Mouse (Mus musculus) hindbrain, embryonic 11.5 days (tissue): ENCODE measurements at regions not wholly inside any gene's neighbourhood (a gene's known extent, or its start where the extent isn't known, plus 50 kb on each side); places are given as distances from the start of the nearest gene placed in this dataset.

Source experiments
- ATAC-seq: fragments of 200-750 bp; cut with Nextera tagmentation; 2 replicates; pipeline ENCODE4 v1.8.0; 2017; ENCODE audit warnings: mild to moderate bottlenecking, moderate TSS enrichment, moderate library complexity; ENCODE audit not compliant: low FRiP score
- DNase-seq: peaks from one replicate; pipeline ENCODE4 v3.0.0-alpha.2; 2015; ENCODE audit warnings: low spot score
- H3K27ac ChIP-seq: fragments of 300-500 bp; sonication (generic); 2 replicates; pipeline ENCODE4 v1.5.1; 2014; ENCODE audit warnings: mild to moderate bottlenecking, low read depth, low read length
- H3K27me3 ChIP-seq: fragments of 300-500 bp; sonication (generic); 2 replicates; pipeline ENCODE4 v1.6.1; 2014; ENCODE audit warnings: mild to moderate bottlenecking, low read length, moderate library complexity, mixed read lengths; ENCODE audit not compliant: control insufficient read depth, insufficient read depth
- H3K36me3 ChIP-seq: fragments of 300-500 bp; sonication (generic); 2 replicates; pipeline ENCODE4 v1.6.1; 2014; ENCODE audit warnings: mild to moderate bottlenecking, low read length, moderate library complexity, mixed read lengths; ENCODE audit not compliant: control insufficient read depth, insufficient read depth
- H3K4me1 ChIP-seq: fragments of 300-500 bp; sonication (generic); replicated peaks from 2 replicates; pipeline ENCODE4 v1.6.1; 2014; ENCODE audit warnings: low read length, mixed read lengths; ENCODE audit not compliant: control insufficient read depth, insufficient read depth
- H3K4me2 ChIP-seq: fragments of 300-500 bp; sonication (generic); replicated peaks from 2 replicates; pipeline ENCODE4 v1.6.1; 2014; ENCODE audit warnings: mild to moderate bottlenecking, low read depth, low read length
- H3K4me3 ChIP-seq: fragments of 300-500 bp; sonication (generic); 2 replicates; pipeline ENCODE4 v1.5.1; 2014; ENCODE audit warnings: low read depth, low read length
- H3K9ac ChIP-seq: fragments of 300-500 bp; sonication (generic); 2 replicates; pipeline ENCODE4 v1.6.1; 2014; ENCODE audit warnings: low read depth, low read length
- H3K9me3 ChIP-seq: fragments of 300-500 bp; sonication (generic); 2 replicates; pipeline ENCODE4 v1.6.1; 2016; ENCODE audit warnings: low read length; ENCODE audit not compliant: control insufficient read depth
- WGBS: fragments of 180-500 bp; shearing (Covaris S2); extraction: QIAGEN DNeasy Blood & Tissue Kit; methylation state at CpG from one replicate; pipeline ENCODE4 v1.1.7; 2014; 5-methylcytosine and 5-hydroxymethylcytosine counted together

DNA sequence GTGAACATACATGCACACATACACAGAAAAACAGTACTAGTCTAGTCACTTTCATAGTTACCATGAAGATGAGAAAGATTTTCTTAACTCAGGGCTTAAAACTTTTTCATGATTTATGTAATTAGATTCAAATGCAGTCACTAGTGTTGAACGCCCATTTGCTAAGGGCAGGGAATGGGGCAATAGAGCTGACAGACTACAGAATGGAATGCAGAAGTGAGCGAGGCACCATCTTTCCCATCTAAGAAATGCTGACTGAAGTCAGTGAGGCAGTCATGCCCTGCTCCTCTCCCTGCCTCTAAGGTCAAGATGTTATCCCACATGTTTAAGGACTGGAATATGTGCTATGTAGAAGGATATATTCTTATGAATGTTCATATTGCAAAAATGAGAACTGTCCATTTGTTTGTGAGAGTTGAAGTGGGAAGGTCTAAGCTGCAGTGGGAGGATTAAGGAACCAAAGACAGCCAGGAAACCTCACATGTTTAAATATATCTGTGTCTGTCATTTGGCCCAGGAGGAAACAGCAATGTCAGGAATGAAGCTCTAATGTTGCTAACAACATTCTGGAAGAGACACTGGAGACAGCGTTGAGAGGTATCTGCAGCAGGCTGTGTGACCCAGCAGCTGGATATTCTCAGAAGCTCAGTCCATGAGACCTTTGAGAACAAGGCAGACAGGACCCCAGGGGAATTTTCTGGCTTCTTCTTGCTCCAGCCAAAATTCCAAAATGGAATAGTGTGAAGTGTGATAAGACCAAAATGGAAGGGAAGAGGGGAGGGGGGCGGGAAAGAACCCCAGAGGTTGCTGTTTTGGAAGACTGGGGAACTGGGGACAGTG is 68.7 kb upstream of the Ralgps2 start:
- H3K36me3 ChIP-seq, result no peaks in the 10 kb centered on the region
- ATAC-seq, result no peak
- WGBS, result 84% methylated on average over 4 of the region's 4 CpGs
- no peak for DNase-seq
- H3K27ac ChIP-seq, result no peak overlapping the region
- no peak overlapping the region for H3K4me3 ChIP-seq
- H3K27me3 ChIP-seq, result no peaks in the 10 kb centered on the region
- no peaks in the 10 kb centered on the region for H3K9me3 ChIP-seq
- H3K4me2 ChIP-seq, result no peak overlapping the region
- H3K9ac ChIP-seq, result no peak overlapping the region
- H3K4me1 ChIP-seq, result no peaks in the 10 kb centered on the region

DNA sequence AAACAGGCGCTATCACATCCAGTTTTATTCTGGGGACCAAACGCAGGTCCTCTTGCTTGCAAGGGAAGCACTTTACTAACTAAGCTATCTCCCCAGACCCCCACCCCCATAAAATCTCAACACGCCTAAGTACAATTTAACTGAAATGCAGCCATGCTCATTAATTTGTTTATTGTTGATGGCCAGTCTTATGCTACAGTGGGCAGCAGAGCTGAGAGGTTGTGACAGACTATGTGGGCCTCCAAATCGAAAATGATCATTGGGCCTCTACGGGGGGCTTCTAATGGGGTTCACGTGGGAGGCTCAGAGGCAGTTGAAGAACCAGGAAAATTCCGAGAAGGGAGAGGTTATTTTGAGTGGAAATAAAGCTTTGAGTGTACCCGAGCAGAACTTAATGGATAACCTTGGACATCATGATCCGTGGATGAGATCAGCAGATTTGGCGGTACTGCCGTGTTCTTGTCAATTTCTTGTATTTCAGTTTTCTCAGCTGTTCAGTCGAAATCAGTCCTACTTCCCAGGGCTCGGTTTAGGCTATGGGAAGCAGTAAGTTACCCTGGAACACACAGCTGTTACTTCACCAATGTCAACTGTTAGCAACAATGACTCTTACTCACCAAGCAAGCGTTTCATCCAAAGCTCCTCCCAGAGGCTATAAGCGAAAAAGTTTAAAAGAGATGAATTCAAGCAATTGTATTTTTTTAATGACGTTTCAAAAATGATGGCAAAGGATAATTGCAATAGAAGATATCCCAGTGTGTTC is 65.1 kb upstream of the Ralgps2 start:
- no peak overlapping the region for H3K4me2 ChIP-seq
- H3K4me3 ChIP-seq, result no peak overlapping the region
- H3K27me3 ChIP-seq, result no peaks in the 10 kb centered on the region
- 93% methylated on average over 16 of the region's 16 CpGs for WGBS
- ATAC-seq, result no peak
- H3K27ac ChIP-seq, result no peak overlapping the region
- no peak for DNase-seq
- no peaks in the 10 kb centered on the region for H3K4me1 ChIP-seq
- H3K36me3 ChIP-seq, result no peaks in the 10 kb centered on the region
- no peak overlapping the region for H3K9ac ChIP-seq
- no peaks in the 10 kb centered on the region for H3K9me3 ChIP-seq

DNA sequence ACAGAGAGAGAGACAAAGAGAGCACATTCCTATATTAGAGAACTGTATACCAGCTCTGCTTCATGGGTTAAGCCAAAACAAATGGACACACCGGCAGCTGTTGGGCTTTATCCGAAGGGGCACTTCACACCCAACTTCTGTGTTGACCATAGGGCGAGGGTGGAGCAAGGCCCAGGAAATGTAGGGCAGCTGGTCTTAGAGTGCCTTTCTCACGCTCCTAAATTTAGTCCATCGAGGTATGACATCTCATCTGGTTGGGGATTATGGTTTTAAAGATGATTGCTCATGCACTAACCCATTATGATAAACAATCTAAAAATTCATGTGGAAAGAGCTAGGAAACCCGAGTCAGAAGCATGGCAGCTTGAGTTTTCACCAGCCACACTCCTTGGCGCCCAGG is 63.6 kb upstream of the Ralgps2 start:
- Histone ChIP-seq H3K27me3 (no peaks in the 10 kb centered on the region), H3K9me3 (no peaks in the 10 kb centered on the region), H3K4me1 (no peaks in the 10 kb centered on the region), H3K27ac (no peak overlapping the region), H3K4me2 (no peak overlapping the region), H3K4me3 (no peak overlapping the region), H3K9ac (no peak overlapping the region), H3K36me3 (no peaks in the 10 kb centered on the region)
- ATAC-seq, result no peak
- WGBS, result 83% methylated on average over 7 of the region's 7 CpGs
- no peak for DNase-seq

DNA sequence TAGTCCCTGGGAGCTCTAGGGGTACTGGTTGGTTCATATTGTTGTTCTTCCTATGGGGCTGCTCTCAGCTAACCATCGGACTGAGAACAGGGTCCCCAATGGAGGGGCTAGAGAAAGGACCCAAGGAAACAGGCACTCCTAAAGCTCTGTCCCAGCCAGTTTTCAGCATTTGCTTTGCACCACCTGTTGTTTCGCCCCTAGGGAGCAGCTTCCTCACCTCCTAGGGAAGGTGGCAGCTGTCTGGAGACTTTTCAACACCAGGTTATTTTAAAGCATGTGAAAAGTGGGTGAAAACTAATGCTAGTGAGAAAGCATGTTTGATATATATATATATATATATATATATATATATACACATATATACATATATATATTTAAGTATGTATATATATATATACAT is 62.8 kb upstream of the Ralgps2 start:
- WGBS, result 79% methylated on average over 2 of the region's 2 CpGs
- H3K9ac ChIP-seq, result no peak overlapping the region
- no peak overlapping the region for H3K4me3 ChIP-seq
- H3K4me1 ChIP-seq, result no peaks in the 10 kb centered on the region
- no peaks in the 10 kb centered on the region for H3K27me3 ChIP-seq
- ATAC-seq (no peak), DNase-seq (no peak)
- H3K36me3 ChIP-seq, result no peaks in the 10 kb centered on the region
- no peak overlapping the region for H3K27ac ChIP-seq
- no peak overlapping the region for H3K4me2 ChIP-seq
- no peaks in the 10 kb centered on the region for H3K9me3 ChIP-seq

DNA sequence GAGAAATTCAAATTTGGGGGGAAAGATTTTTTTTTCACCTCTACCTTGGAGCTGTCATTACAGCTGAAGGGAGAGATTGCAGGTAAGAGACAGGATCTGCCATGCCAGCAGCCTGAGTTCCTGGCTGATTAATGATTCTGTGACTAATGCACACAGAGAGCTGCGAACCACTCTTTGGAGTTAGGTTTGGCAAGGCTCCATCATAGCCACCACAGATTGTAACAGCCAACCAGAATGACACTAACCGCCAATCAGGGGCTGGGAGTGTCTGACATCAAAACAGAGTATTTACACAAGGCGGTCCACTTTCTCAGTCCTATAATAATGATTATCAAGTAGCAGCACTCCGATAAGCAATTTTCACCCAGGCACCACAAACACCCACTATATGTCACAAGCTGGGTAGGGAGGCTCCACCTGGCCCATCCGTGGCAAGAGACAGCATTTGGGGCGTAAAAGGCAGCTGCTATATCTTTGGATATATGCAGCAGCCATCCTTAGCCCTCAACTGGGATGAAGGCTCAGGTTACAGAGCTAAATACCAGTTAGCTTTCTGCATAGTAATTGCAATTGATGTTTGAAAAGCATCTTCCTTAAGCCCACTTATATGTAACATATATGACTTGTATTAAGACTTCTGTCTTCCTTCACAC is 61.7 kb upstream of the Ralgps2 start:
- Histone ChIP-seq H3K4me3 (no peak overlapping the region), H3K4me2 (no peak overlapping the region), H3K9ac (no peak overlapping the region), H3K4me1 (0 out of 2 replicates have a peak, but pooled peaks cover 2% of the 10 kb centered on the region), H3K27ac (no peak overlapping the region), H3K36me3 (no peaks in the 10 kb centered on the region), H3K9me3 (no peaks in the 10 kb centered on the region), H3K27me3 (no peaks in the 10 kb centered on the region)
- ATAC-seq, result no peak
- DNase-seq, result no peak
- 77% methylated on average over 6 of the region's 6 CpGs for WGBS

DNA sequence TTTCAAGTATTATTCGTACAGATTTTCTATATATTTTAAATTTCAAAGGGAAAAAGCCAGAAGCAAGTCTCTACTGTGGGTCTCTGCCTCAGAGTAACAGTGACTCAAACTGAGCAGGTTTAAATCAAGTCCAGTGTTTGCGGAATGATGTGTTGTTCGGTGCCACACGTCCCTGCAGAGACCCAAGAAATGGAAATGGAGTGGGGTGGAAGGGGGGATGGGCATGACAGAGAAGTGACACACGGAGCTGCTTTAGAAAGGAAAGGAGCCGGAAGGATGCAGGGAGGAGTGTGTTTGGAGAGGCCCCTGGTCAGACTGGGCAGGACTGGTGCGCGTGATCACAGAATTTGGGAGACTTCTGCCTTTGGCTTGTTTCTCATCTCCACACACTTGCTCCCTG is 60.5 kb upstream of the Ralgps2 start:
- no peaks in the 10 kb centered on the region for H3K27me3 ChIP-seq
- ATAC-seq, result no peak
- H3K27ac ChIP-seq, result no peak overlapping the region
- no peaks in the 10 kb centered on the region for H3K9me3 ChIP-seq
- no peak for DNase-seq
- H3K36me3 ChIP-seq, result no peaks in the 10 kb centered on the region
- 56% methylated on average over 8 of the region's 8 CpGs for WGBS
- no peak overlapping the region for H3K4me3 ChIP-seq
- 0 out of 2 replicates have a peak, but pooled peaks cover 2% of the 10 kb centered on the region for H3K4me1 ChIP-seq
- no peak overlapping the region for H3K9ac ChIP-seq
- H3K4me2 ChIP-seq, result no peak overlapping the region

DNA sequence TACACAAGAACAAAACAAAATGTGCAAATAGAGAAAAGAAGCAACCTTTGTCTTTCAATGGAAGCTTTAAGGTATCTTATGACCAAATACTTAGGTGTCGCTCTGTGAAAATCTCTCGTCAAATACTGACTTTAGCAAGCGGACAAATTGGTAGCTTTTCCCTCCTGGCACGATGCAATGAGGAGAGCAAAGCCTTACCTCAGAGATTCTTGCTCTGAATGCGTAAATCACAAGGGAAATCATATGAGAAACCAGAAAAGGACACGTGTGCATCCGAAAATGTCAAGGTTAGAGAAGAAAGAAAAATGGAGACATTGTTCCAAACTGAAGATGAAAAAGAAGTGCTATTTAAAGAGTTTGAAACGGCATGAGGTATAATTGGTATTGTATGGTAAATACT is 59.8 kb upstream of the Ralgps2 start:
- DNase-seq, result no peak
- Histone ChIP-seq H3K9ac (no peak overlapping the region), H3K4me1 (0 out of 2 replicates have a peak, but pooled peaks cover 2% of the 10 kb centered on the region), H3K27ac (no peak overlapping the region), H3K4me3 (no peak overlapping the region), H3K27me3 (no peaks in the 10 kb centered on the region), H3K9me3 (no peaks in the 10 kb centered on the region), H3K4me2 (no peak overlapping the region), H3K36me3 (no peaks in the 10 kb centered on the region)
- WGBS, result 90% methylated on average over 8 of the region's 8 CpGs
- no peak for ATAC-seq

DNA sequence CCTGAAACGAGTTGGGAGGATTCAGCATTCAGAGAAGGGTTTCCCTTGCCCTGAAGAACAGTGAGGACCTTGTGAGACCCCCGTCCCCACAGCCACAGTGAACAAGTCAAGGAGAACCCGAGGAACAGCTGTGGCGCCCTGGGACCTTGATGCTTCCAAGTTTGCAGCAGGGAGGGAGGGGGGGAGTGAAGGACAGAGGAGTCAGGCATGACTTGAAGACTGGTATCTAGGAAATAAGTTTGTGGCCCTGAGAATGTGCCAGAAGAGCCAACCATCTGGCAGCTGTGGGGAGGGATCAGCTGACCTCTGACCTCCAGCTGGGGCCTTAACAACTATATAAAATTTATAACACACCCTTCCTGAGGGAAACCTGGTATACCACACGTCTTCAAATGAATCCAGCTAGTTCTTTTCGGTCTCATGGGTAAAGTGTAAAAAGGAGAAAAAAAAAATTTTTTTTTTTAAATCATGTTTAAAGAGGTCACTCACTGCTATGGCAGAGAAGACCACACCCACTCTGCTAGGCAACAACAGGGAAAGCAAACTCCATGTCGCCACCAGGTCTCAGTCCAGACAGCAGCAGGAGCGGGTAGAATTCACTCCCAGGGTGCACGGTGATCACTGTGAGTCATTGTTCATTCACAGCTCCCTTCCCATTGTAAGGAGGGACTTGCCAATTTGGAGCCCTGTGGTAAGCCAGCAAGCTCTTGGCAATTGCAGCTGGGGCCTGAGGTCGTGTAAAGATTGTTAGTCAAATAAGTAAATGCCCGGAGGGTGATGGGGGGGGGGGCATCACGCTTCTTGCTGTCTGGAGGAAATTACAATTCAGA is 58.3 kb upstream of the Ralgps2 start:
- Histone ChIP-seq H3K9ac (no peak overlapping the region), H3K4me3 (no peak overlapping the region), H3K9me3 (no peaks in the 10 kb centered on the region), H3K27ac (peak overlapping the region; percentile 55), H3K4me1 (0 out of 2 replicates have a peak, but pooled peaks cover 2% of the 10 kb centered on the region), H3K27me3 (no peaks in the 10 kb centered on the region), H3K4me2 (no peak overlapping the region), H3K36me3 (no peaks in the 10 kb centered on the region)
- WGBS, result 38% methylated on average over 12 of the region's 12 CpGs
- ATAC-seq, result peak; percentile 89
- DNase-seq, result peak; percentile 64
